Mouse (Mus musculus): Measurements from ENCODE around the gene Arhgef7. TPM values are rescaled to one million over a fixed set of nuclear protein-coding genes. Genes with fewer than 3 reads are reported as not detected.
A peak's percentile ranks its signal among the peaks of the same experiment; 100 is the strongest.

Gene Arhgef7
- polyA plus RNA-seq, 1 experiment from 2014 or later = 87.6 TPM

GRCm38 (mm10) chr8:11774195-11775076 is 46.9 kb downstream of the Arhgef7 start:
- WGBS = 82% methylated on average over 17 of the region's 17 CpGs
- ATAC-seq (replicated peaks) = no peak
- Histone ChIP-seq H3K9ac (no peak overlapping the region), H3K27me3 (replicated peaks) (no peaks in the 10 kb centered on the region), H3K4me3 (no peak overlapping the region), H3K27ac (no peak overlapping the region), H3K4me1 (peaks cover 48% of the 10 kb centered on the region), H3K36me3 (replicated peaks) (no peaks in the 10 kb centered on the region), H3K9me3 (no peaks in the 10 kb centered on the region), H3K4me2 (no peak overlapping the region)

- no peak overlapping the region for H3K4me3 ChIP-seq
- no peaks in the 10 kb centered on the region for H3K27me3 ChIP-seq (replicated peaks)
- WGBS = 79% methylated on average over 7 of the region's 7 CpGs
- no peaks in the 10 kb centered on the region for H3K36me3 ChIP-seq (replicated peaks)
- no peaks in the 10 kb centered on the region for H3K9me3 ChIP-seq
- no peak overlapping the region for H3K9ac ChIP-seq
- peaks cover 38% of the 10 kb centered on the region for H3K4me1 ChIP-seq
- H3K4me2 ChIP-seq = no peak overlapping the region
- H3K27ac ChIP-seq = no peak overlapping the region
- ATAC-seq (replicated peaks) = no peak
Measured at GRCm38 (mm10) chr8:11775889-11776288, 48.4 kb downstream of the Arhgef7 start.

- H3K4me3 ChIP-seq = no peak overlapping the region
- no peaks in the 10 kb centered on the region for H3K36me3 ChIP-seq (replicated peaks)
- ATAC-seq (replicated peaks) = no peak
- no peak overlapping the region for H3K4me2 ChIP-seq
- H3K9ac ChIP-seq = no peak overlapping the region
- no peaks in the 10 kb centered on the region for H3K9me3 ChIP-seq
- 0 out of 2 replicates have a peak overlapping the region, but pooled peaks have one; percentile 23 for H3K27ac ChIP-seq
- 89% methylated on average over 8 of the region's 8 CpGs for WGBS
- H3K27me3 ChIP-seq (replicated peaks) = no peaks in the 10 kb centered on the region
- peaks cover 35% of the 10 kb centered on the region for H3K4me1 ChIP-seq
Measured at GRCm38 (mm10) chr8:11776451-11777180, 49.1 kb downstream of the Arhgef7 start.

- 76% methylated on average over 10 of the region's 10 CpGs for WGBS
- no peak overlapping the region for H3K9ac ChIP-seq
- no peak overlapping the region for H3K4me2 ChIP-seq
- 0 out of 2 replicates have a peak, but pooled peaks cover 4% of the 10 kb centered on the region for H3K36me3 ChIP-seq (replicated peaks)
- no peak for ATAC-seq (replicated peaks)
- H3K4me1 ChIP-seq = peaks cover 33% of the 10 kb centered on the region
- no peaks in the 10 kb centered on the region for H3K9me3 ChIP-seq
- H3K27me3 ChIP-seq (replicated peaks) = no peaks in the 10 kb centered on the region
- 0 out of 2 replicates have a peak overlapping the region, but pooled peaks have one; percentile 23 for H3K27ac ChIP-seq
- no peak overlapping the region for H3K4me3 ChIP-seq
Measured at GRCm38 (mm10) chr8:11777201-11777600, 49.7 kb downstream of the Arhgef7 start.

- H3K9ac ChIP-seq = no peak overlapping the region
- ATAC-seq (replicated peaks) = no peak
- peaks cover 31% of the 10 kb centered on the region for H3K4me1 ChIP-seq
- H3K27me3 ChIP-seq (replicated peaks) = no peaks in the 10 kb centered on the region
- no peak overlapping the region for H3K4me2 ChIP-seq
- WGBS = 86% methylated on average over 8 of the region's 8 CpGs
- no peak overlapping the region for H3K4me3 ChIP-seq
- H3K9me3 ChIP-seq = no peaks in the 10 kb centered on the region
- peaks cover 16% of the 10 kb centered on the region; the same call in 1 of the 2 replicates for H3K36me3 ChIP-seq (replicated peaks)
- H3K27ac ChIP-seq = no peak overlapping the region; the same call in 1 of the 2 replicates
Measured at GRCm38 (mm10) chr8:11778646-11779433, 51.3 kb downstream of the Arhgef7 start.

GRCm38 (mm10) chr8:11779844-11780634 is 52.5 kb downstream of the Arhgef7 start:
- 83% methylated on average over 10 of the region's 10 CpGs for WGBS
- no peaks in the 10 kb centered on the region for H3K9me3 ChIP-seq
- ATAC-seq (replicated peaks) = no peak
- no peak overlapping the region for H3K9ac ChIP-seq
- H3K27ac ChIP-seq = peak overlapping the region; percentile 22; the same call in 1 of the 2 replicates
- no peak overlapping the region for H3K4me3 ChIP-seq
- peaks cover 17% of the 10 kb centered on the region; the same call in 1 of the 2 replicates for H3K36me3 ChIP-seq (replicated peaks)
- peaks cover 19% of the 10 kb centered on the region for H3K4me1 ChIP-seq
- H3K4me2 ChIP-seq = no peak overlapping the region; the same call in 1 of the 2 replicates
- H3K27me3 ChIP-seq (replicated peaks) = no peaks in the 10 kb centered on the region

GRCm38 (mm10) chr8:11780641-11781040 is 53.1 kb downstream of the Arhgef7 start:
- H3K4me1 ChIP-seq = peaks cover 16% of the 10 kb centered on the region
- H3K27me3 ChIP-seq (replicated peaks) = no peaks in the 10 kb centered on the region
- no peaks in the 10 kb centered on the region for H3K9me3 ChIP-seq
- no peak for ATAC-seq (replicated peaks)
- H3K36me3 ChIP-seq (replicated peaks) = peaks cover 18% of the 10 kb centered on the region; the same call in 1 of the 2 replicates
- H3K4me2 ChIP-seq = no peak overlapping the region; the same call in 1 of the 2 replicates
- H3K27ac ChIP-seq = no peak overlapping the region
- H3K4me3 ChIP-seq = no peak overlapping the region
- 92% methylated on average over 4 of the region's 4 CpGs for WGBS
- no peak overlapping the region for H3K9ac ChIP-seq

- no peak for ATAC-seq (replicated peaks)
- H3K27me3 ChIP-seq (replicated peaks) = no peaks in the 10 kb centered on the region
- no peak overlapping the region for H3K27ac ChIP-seq
- no peak overlapping the region for H3K4me3 ChIP-seq
- WGBS = 94% methylated on average over 6 of the region's 6 CpGs
- no peak overlapping the region for H3K9ac ChIP-seq
- no peaks in the 10 kb centered on the region for H3K9me3 ChIP-seq
- no peak overlapping the region for H3K4me2 ChIP-seq
- peaks cover 8% of the 10 kb centered on the region for H3K4me1 ChIP-seq
- H3K36me3 ChIP-seq (replicated peaks) = peaks cover 22% of the 10 kb centered on the region; the same call in 1 of the 2 replicates
Measured at GRCm38 (mm10) chr8:11782607-11783006, 55.1 kb downstream of the Arhgef7 start.

- WGBS = 94% methylated on average over 7 of the region's 7 CpGs
- Histone ChIP-seq H3K4me1 (peaks cover under 1% of the 10 kb centered on the region; the same call in 1 of the 2 replicates), H3K27ac (no peak overlapping the region), H3K4me3 (no peak overlapping the region), H3K9me3 (no peaks in the 10 kb centered on the region), H3K27me3 (replicated peaks) (no peaks in the 10 kb centered on the region), H3K9ac (no peak overlapping the region), H3K4me2 (no peak overlapping the region), H3K36me3 (replicated peaks) (peaks cover 22% of the 10 kb centered on the region; the same call in 1 of the 2 replicates)
- ATAC-seq (replicated peaks) = no peak
Measured at GRCm38 (mm10) chr8:11783861-11784594, 56.5 kb downstream of the Arhgef7 start.

- Histone ChIP-seq H3K4me2 (no peak overlapping the region), H3K36me3 (replicated peaks) (peaks cover 22% of the 10 kb centered on the region; the same call in 1 of the 2 replicates), H3K4me1 (no peaks in the 10 kb centered on the region), H3K9me3 (no peaks in the 10 kb centered on the region), H3K9ac (no peak overlapping the region), H3K27me3 (replicated peaks) (no peaks in the 10 kb centered on the region), H3K4me3 (no peak overlapping the region), H3K27ac (no peak overlapping the region)
- 63% methylated on average over 4 of the region's 4 CpGs for WGBS
- no peak for ATAC-seq (replicated peaks)
Measured at GRCm38 (mm10) chr8:11785121-11785520, 57.6 kb downstream of the Arhgef7 start.
